Mouse (Mus musculus) liver, postnatal 0 days (tissue): Measurements from ENCODE around the gene Bpifb2.

ENCODE experiments used
- CTCF ChIP-seq: sonication (generic); IDR thresholded peaks from 2 replicates; pipeline ENCODE4 v1.5.1; 2016; ENCODE audit warnings: antibody characterized with exemption, low read depth
- EP300 ChIP-seq: IDR thresholded peaks from 2 replicates; pipeline ENCODE4 v1.6.1; 2016; ENCODE audit warnings: antibody characterized with exemption, low read depth, mild to moderate bottlenecking

DNA sequence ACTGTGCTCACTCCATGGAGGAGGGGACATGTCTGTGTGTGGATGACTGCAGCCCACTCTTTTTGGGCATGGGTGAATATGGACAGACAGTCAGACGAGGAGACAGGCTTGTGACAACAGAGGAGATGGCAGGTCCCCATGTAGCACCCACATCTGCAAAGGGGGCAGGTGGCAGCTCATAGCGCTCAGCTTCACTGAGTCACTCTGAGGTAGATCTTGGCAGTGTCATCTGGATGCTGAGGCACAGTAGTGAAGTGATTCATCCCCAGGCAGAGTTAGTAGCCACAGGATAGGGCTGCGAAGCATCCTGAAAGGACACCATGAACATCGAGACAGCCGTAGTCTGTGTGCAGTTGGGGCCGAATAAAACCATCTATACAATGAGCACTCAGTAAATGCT lies 46.4 kb downstream of the Bpifb2 start:
- TF ChIP-seq CTCF (no peak), EP300 (no peak)
